Comparison of ENCODE assay signal across 9 mouse cellular contexts in the genomic region with DNA sequence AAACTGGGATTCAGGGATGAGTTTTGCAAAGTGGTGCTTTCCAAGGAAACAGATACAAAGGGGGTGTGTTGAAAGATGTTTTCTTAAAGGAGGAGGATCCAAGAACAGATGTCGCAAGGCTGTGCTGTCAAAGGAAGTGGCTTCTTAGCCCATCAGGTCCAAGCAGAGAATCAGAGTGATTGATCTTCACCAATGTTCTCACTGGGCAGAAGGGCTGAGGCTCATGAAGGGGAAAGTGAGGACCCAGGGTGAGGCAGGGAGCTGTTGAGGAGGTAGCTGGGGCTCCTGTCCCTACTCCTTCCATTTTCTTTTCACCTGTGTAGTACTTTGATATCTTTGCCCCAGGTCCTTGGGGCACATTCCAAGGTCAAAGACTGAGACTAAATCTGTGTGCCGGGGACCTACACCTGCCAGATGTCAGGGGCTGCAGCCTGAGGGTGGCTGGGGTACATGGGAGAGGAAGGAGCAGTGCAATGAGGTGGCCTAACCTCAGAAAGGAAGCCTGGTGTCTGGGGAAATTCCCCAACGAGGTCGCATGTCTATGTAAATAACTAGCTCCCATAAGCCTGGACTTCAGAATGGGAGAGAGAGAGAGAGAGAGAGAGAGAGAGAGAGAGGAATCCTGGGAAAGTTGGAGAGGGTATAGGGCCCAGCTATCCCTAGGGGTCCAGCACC. TPM values are rescaled to one million over a fixed set of nuclear protein-coding genes. Genes with fewer than 3 reads are reported as not detected.
A peak's percentile ranks its signal among the peaks of the same experiment; 100 is the strongest.
DNase-seq lines count a peak whose midpoint lies in the region; TF ChIP-seq lines count a peak whose summit lies in the region.
"Had no signal": no experiment of that assay in that cellular context is flagged by ENCODE, and none has a peak within 500 bp of the region (broad histone marks: within the 10 kb centered on the region; RNA-seq: fewer than 3 reads in every experiment).

No protein-coding gene starts in this region.

- dilution Hi-C loops in CH12.LX (cut with MboI; ENCODE audit: extremely low pct_ligation_motif_present, extremely low pct_unique_long_range_greater_than_20kb, low sequenced_read_pairs): no loop called here

- H3K27ac ChIP-seq in CH12.LX (ENCODE audit: insufficient read depth, low read depth): peak overlapping the region; percentile 75

- no peak overlapping the region for H3K4me3 ChIP-seq in C2C12 (ENCODE audit: insufficient read depth, poor library complexity, severe bottlenecking)
- no peak overlapping the region for H3K4me3 ChIP-seq in CH12.LX (replicated peaks in 1 of 3; ENCODE audit: low read depth in 2 of 3, low read length in 2 of 3, poor library complexity in 1 of 3)

- H3K4me1 ChIP-seq in CH12.LX (ENCODE audit: control insufficient read depth in 1 of 2, insufficient read depth in 2 of 2): peaks cover 16 to 64% of the 10 kb centered on the region in 2 experiments

- H3K9me3 ChIP-seq in CH12.LX (replicated peaks; ENCODE audit: low read length): peaks cover 10% of the 10 kb centered on the region

- H3K79me2 ChIP-seq in C2C12 (ENCODE audit: control insufficient read depth, insufficient read depth) (no peaks in the 10 kb centered on the region), CH12.LX (replicated peaks; ENCODE audit: control insufficient read depth, extremely low read depth, insufficient read depth, poor library complexity, severe bottlenecking) (no peaks in the 10 kb centered on the region)

- TF ChIP-seq RAD21 in CH12.LX (IDR thresholded peaks at IDR 0.05; ENCODE audit: low read depth, low read length): no peak; the same call in 1 of the 2 replicates

- H3K27me3 ChIP-seq in C2C12 (ENCODE audit: control insufficient read depth, insufficient read depth, insufficient read length) (no peaks in the 10 kb centered on the region), CH12.LX (replicated peaks) (no peaks in the 10 kb centered on the region)
- no peaks in the 10 kb centered on the region for H3K27me3 ChIP-seq in splenic B cell, adult 2 months (ENCODE audit: control insufficient read depth, insufficient read depth, low read length, poor library complexity, severe bottlenecking)

- no peak overlapping the region for H3ac ChIP-seq in C2C12 (ENCODE audit: control insufficient read depth, insufficient read length, low read depth)

- H3K4me2 ChIP-seq in CH12.LX (ENCODE audit: insufficient read depth, low read depth, poor library complexity, severe bottlenecking): peak overlapping the region; percentile 97

- TF ChIP-seq EP300 in CH12.LX (IDR thresholded peaks at IDR 0.05; ENCODE audit: low read length): peak; percentile 92

- peak overlapping the region; percentile 66 for H3K9ac ChIP-seq in CH12.LX (ENCODE audit: insufficient read depth, low read depth)

- in situ Hi-C loops in CH12.LX (cut with MboI; ENCODE audit: low pct_ligation_motif_present, low pct_unique_long_range_greater_than_20kb, low sequenced_read_pairs): no loop called here

- 0 out of 2 replicates have a peak, but pooled peaks have one; percentile 55 for TF ChIP-seq POLR2A in CH12.LX (IDR thresholded peaks at IDR 0.05; ENCODE audit: low read depth, low read length)

- TF ChIP-seq CTCF in C2C12 (IDR thresholded peaks at IDR 0.05; ENCODE audit: control insufficient read depth, insufficient read depth, insufficient read length) (no peak), CH12.LX (conservative IDR thresholded peaks at IDR 0.05 in 1 of 2, IDR thresholded peaks at IDR 0.05 in 1 of 2; ENCODE audit: low read depth in 2 of 2, low read length in 2 of 2) (no peak)

- no peaks in the 10 kb centered on the region for H3K79me3 ChIP-seq in C2C12 (ENCODE audit: low read depth)

- no peaks in the 10 kb centered on the region for H3K36me3 ChIP-seq in C2C12 (ENCODE audit: control insufficient read depth, insufficient read depth)
- peaks cover 0 to 3% of the 10 kb centered on the region in 2 experiments for H3K36me3 ChIP-seq in CH12.LX (replicated peaks in 1 of 2; ENCODE audit: control insufficient read depth in 1 of 2, insufficient read depth in 1 of 2, low read length in 1 of 2)
- no peaks in the 10 kb centered on the region; the same call in 1 of the 2 replicates for H3K36me3 ChIP-seq in splenic B cell, adult 2 months (ENCODE audit: control insufficient read depth, insufficient read depth, low read length, poor library complexity, severe bottlenecking)

- peak; percentile 92 for DNase-seq in CH12.LX (ENCODE audit: extremely low read depth)
- peak; percentile 91 for DNase-seq in induced T-regulatory cell, adult 2 months (ENCODE audit: low read depth)
- peak; percentile 71 for DNase-seq in splenic B cell, adult 2 months (ENCODE audit: low read depth, low spot score)
- DNase-seq in kidney, adult 9 months: no peak
- DNase-seq in cerebellum, postnatal 4 days (ENCODE audit: low spot score in 2 of 2): no peak
- DNase-seq in kidney, postnatal 25 days: no peak
- DNase-seq: heart, postnatal 14 days; kidney, postnatal 14 days had no signal

TF ChIP-seq in C2C12, 6 proteins besides CTCF, POLR2A, EP300 and RAD21:
- no peak for TF ChIP-seq MAX (IDR thresholded peaks at IDR 0.05)
- TF ChIP-seq FOSL1 (IDR thresholded peaks at IDR 0.05; ENCODE audit: insufficient read depth, low read length, poor library complexity, severe bottlenecking): no peak
- no peak for TF ChIP-seq MYOG (IDR thresholded peaks at IDR 0.05; ENCODE audit: control insufficient read depth, extremely low read depth, insufficient read length)
- no peak for TF ChIP-seq USF1 (IDR thresholded peaks at IDR 0.05; ENCODE audit: low read depth)
- peak; percentile 51 for TF ChIP-seq CEBPB (IDR thresholded peaks at IDR 0.05; ENCODE audit: low read depth)

TF ChIP-seq in CH12.LX, 34 proteins besides CTCF, POLR2A, EP300 and RAD21:
- TF ChIP-seq KAT2A (IDR thresholded peaks at IDR 0.05; ENCODE audit: insufficient replicate concordance, low read length) (no peak), MXI1 (IDR thresholded peaks at IDR 0.05; ENCODE audit: low read depth, low read length) (peak; percentile 89), MYC (IDR thresholded peaks at IDR 0.05; ENCODE audit: low read depth, low read length) (peak; percentile 91), SMC3 (IDR thresholded peaks at IDR 0.05; ENCODE audit: low read depth, low read length) (no peak), USF2 (conservative IDR thresholded peaks at IDR 0.05; ENCODE audit: low read depth, low read length) (no peak), NELFE (IDR thresholded peaks at IDR 0.05; ENCODE audit: low read depth, low read length) (peak; percentile 63), TCF12 (IDR thresholded peaks at IDR 0.05; ENCODE audit: low read depth, low read length) (peak; percentile 97), MAZ (IDR thresholded peaks at IDR 0.05; ENCODE audit: low read depth, low read length) (peak; percentile 90; the same call in 1 of the 2 replicates), ZKSCAN1 (IDR thresholded peaks at IDR 0.05; ENCODE audit: borderline replicate concordance, low read depth, low read length) (no peak), UBTF (IDR thresholded peaks at IDR 0.05; ENCODE audit: low read depth, low read length) (no peak), E2F4 (IDR thresholded peaks at IDR 0.05; ENCODE audit: insufficient replicate concordance, low read depth, low read length) (no peak), ELF1 (IDR thresholded peaks at IDR 0.05; ENCODE audit: low read depth, low read length) (peak; percentile 33; the same call in 1 of the 2 replicates), SIN3A (IDR thresholded peaks at IDR 0.05; ENCODE audit: low read length) (peak; percentile 87), ETS1 (conservative IDR thresholded peaks at IDR 0.05; ENCODE audit: low read depth, low read length) (peak; percentile 74), MAFK (IDR thresholded peaks at IDR 0.05; ENCODE audit: insufficient replicate concordance, low read length) (no peak), NRF1 (IDR thresholded peaks at IDR 0.05; ENCODE audit: low read depth, low read length) (no peak), GABPA (IDR thresholded peaks at IDR 0.05; ENCODE audit: insufficient replicate concordance, low read depth, low read length) (no peak), ZC3H11A (IDR thresholded peaks at IDR 0.05; ENCODE audit: low read depth, low read length) (no peak), HCFC1 (IDR thresholded peaks at IDR 0.05; ENCODE audit: low read depth, low read length) (peak; percentile 55; the same call in 1 of the 2 replicates), ZMIZ1 (IDR thresholded peaks at IDR 0.05; ENCODE audit: low read depth, low read length) (peak; percentile 65; the same call in 1 of the 2 replicates), POLR2AphosphoS2 (IDR thresholded peaks at IDR 0.05; ENCODE audit: low read depth, low read length) (no peak), MEF2A (IDR thresholded peaks at IDR 0.05; ENCODE audit: borderline replicate concordance, low read depth, low read length) (peak; percentile 83), PAX5 (IDR thresholded peaks at IDR 0.05; ENCODE audit: low read length) (no peak), USF1 (IDR thresholded peaks at IDR 0.05; ENCODE audit: low read depth, low read length) (no peak), IRF4 (IDR thresholded peaks at IDR 0.05; ENCODE audit: low read depth, low read length) (peak; percentile 91), CHD1 (IDR thresholded peaks at IDR 0.05; ENCODE audit: low read depth, low read length) (peak; percentile 86), ZNF384 (IDR thresholded peaks at IDR 0.05; ENCODE audit: low read depth, low read length) (peak; percentile 27), MAX (IDR thresholded peaks at IDR 0.05; ENCODE audit: low read length) (peak; percentile 91), JUND (conservative IDR thresholded peaks at IDR 0.05; ENCODE audit: low read depth, low read length) (no peak; the same call in 1 of the 2 replicates), TBP (conservative IDR thresholded peaks at IDR 0.05; ENCODE audit: low read depth, low read length) (peak; percentile 73; the same call in 1 of the 2 replicates), BHLHE40 (IDR thresholded peaks at IDR 0.05; ENCODE audit: low read depth, low read length) (peak; percentile 90), JUN (IDR thresholded peaks at IDR 0.05; ENCODE audit: insufficient read depth, low read depth, low read length) (peak; percentile 57; the same call in 1 of the 2 replicates), CHD2 (IDR thresholded peaks at IDR 0.05; ENCODE audit: low read length) (peak; percentile 78), RCOR1 (conservative IDR thresholded peaks at IDR 0.05; ENCODE audit: low read depth, low read length) (peak; percentile 83; the same call in 1 of the 2 replicates)
TF ChIP-seq in CH12.LX: peak in this region for 20.

RNA-seq across cellular contexts. Expression of a gene that starts 9.5 kb away (rescaled TPM):
- polyA plus RNA-seq in C2C12 (2012; fragmentation: generic; extraction: Trizol) (18.8 TPM), CH12.LX (2012; ENCODE audit: insufficient read length, low read depth) (134 and 137 TPM in 2 replicates)
- total RNA-seq in CH12.LX (2012; rRNA removed) (67.8 and 76.2 TPM in 2 replicates), CH12.LX (2014; rRNA removed) (34.9 and 36.1 TPM in 2 replicates)

Comparison
In these comparisons a context has a peak if more than half of its experiments do, and no peak if none do; other contexts are left out.
1. DNase-seq: peak in CH12.LX (single experiment), induced T-regulatory cell, adult 2 months (single experiment) and splenic B cell, adult 2 months (single experiment); none in kidney, adult 9 months (single experiment), cerebellum, postnatal 4 days (0 of 2) and kidney, postnatal 25 days (0 of 2).